Mouse (Mus musculus): ENCODE data around the gene Metap1d.

Gene Metap1d

GRCm38 (mm10) chr2:71544391-71545285 is 91.6 kb downstream of the Metap1d start:
- peak; percentile 59 for DNase-seq (ENCODE audit: low spot score)

GRCm38 (mm10) chr2:71545401-71545881 is 92.4 kb downstream of the Metap1d start:
- DNase-seq (ENCODE audit: low spot score), result peak; percentile 36

GRCm38 (mm10) chr2:71545882-71546639 is 93.0 kb downstream of the Metap1d start:
- peak; percentile 62 for DNase-seq (ENCODE audit: low spot score)

- peak; percentile 93 for DNase-seq (ENCODE audit: low spot score)
Observed at GRCm38 (mm10) chr2:71546640-71547071, 93.6 kb downstream of the Metap1d start, which contains the start of gene Dlx2. Dlx2 (minus strand) TSS chr2:71546754.

GRCm38 (mm10) chr2:71547829-71548228 is 94.8 kb downstream of the Metap1d start:
- DNase-seq (ENCODE audit: low spot score), result peak; percentile 97

- DNase-seq (ENCODE audit: low spot score), result no peak
Observed at GRCm38 (mm10) chr2:71550330-71550729, 97.3 kb downstream of the Metap1d start.

GRCm38 (mm10) chr2:71551704-71552103 is 98.6 kb downstream of the Metap1d start:
- no peak for DNase-seq (ENCODE audit: low spot score)

GRCm38 (mm10) chr2:71556071-71556470 is 103.0 kb downstream of the Metap1d start:
- DNase-seq (ENCODE audit: low spot score), result no peak

GRCm38 (mm10) chr2:71566466-71566865 is 113.4 kb downstream of the Metap1d start:
- no peak for DNase-seq (ENCODE audit: low spot score)

GRCm38 (mm10) chr2:71573736-71574135 is 120.7 kb downstream of the Metap1d start:
- peak; percentile 51 for DNase-seq (ENCODE audit: low spot score)

Data from embryo, embryonic 10 days (tissue).